Mouse (Mus musculus): ENCODE data around the gene Zbtb38. TPM values are rescaled to one million over a fixed set of nuclear protein-coding genes. Genes with fewer than 3 reads are reported as not detected.

Gene Zbtb38
- polyA plus RNA-seq, 1 experiment from 2014 or later, result 24.9 TPM

DNA sequence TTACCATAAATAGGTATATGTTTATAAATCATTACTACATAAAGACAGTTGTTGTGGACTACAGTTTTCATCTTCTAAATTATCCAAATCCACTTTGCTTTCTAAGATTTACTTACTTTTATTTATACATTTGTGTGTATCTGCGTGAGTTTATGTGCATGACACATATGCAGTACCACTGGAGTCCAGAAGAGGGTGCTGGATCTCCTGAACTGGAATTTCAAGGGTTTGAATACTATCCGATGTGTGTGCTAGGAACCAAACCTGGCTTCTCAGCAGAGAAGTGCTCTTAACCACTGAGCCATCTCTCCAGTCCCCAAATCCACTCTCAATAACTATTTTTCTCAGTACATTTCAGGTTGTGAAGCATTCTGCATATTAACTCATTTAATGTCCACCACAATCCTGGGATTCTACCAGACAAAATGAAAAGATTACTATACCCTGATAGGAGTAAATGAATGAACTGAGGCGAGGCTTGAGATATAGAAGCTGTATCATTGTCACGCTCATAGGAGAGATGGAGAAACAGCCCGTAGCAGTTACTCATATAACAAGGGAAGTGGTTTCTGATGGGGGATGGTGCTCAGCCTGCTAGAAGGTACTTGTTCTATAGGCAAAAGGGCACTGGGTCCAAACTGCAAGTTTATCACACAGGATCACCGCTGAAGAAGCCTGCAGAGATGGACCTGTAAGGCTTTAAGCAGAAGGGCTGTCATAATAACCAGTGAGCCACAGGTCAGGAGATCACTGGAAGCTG is 53.2 kb downstream of the Zbtb38 start:
- no peaks in the 10 kb centered on the region for H3K27me3 ChIP-seq (replicated peaks)
- no peak overlapping the region for H3K4me2 ChIP-seq
- 0 out of 2 replicates have a peak, but pooled peaks cover 2% of the 10 kb centered on the region for H3K4me1 ChIP-seq
- no peak overlapping the region for H3K27ac ChIP-seq
- peaks cover 8% of the 10 kb centered on the region; the same call in 1 of the 2 replicates for H3K36me3 ChIP-seq
- no peaks in the 10 kb centered on the region for H3K9me3 ChIP-seq
- ATAC-seq (ENCODE audit: insufficient read depth, low FRiP score, low read depth), result no peak
- H3K4me3 ChIP-seq (replicated peaks), result no peak overlapping the region
- WGBS, result 95% methylated on average over 6 of the region's 6 CpGs
- no peak overlapping the region for H3K9ac ChIP-seq

DNA sequence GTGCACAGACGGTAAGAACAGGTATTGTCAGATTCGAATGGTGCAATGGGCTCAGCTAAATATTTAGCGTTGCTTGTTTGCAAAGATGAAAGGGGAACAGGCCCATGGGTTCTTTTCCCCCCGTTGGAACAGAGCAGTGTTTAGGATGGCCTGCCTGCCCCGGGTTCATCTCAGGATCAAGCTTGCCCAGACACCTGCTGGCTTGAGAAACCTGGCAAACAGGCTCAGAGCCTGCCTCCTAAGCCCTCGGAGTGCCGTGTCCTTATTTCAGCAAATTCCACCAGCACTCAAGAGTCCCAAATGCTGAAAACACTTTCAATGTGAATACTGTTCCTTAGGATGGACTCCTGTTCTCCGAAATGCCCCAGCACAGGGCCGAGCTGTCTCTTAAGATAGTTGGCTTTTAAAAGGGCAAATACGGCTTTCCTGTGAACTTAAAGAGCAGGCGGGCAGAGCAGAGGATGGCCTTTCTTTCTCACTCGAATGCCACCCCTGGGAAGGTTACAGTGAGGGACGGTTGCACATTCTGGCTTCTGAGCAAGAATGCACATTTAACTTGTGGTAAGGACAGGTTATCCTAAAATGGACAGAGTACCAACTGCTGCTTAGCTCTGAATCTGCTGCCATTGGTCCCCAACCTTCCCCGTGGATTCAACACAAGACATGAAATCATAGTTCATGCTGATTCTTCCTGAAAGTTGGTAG is 55.7 kb downstream of the Zbtb38 start:
- no peaks in the 10 kb centered on the region for H3K27me3 ChIP-seq (replicated peaks)
- no peak for ATAC-seq (ENCODE audit: insufficient read depth, low FRiP score, low read depth)
- no peak overlapping the region for H3K9ac ChIP-seq
- no peak overlapping the region for H3K4me3 ChIP-seq (replicated peaks)
- H3K27ac ChIP-seq, result peak overlapping the region; percentile 57; the same call in 1 of the 2 replicates
- no peaks in the 10 kb centered on the region for H3K9me3 ChIP-seq
- peaks cover 8% of the 10 kb centered on the region; the same call in 1 of the 2 replicates for H3K36me3 ChIP-seq
- 78% methylated on average over 14 of the region's 14 CpGs for WGBS
- 0 out of 2 replicates have a peak, but pooled peaks cover 2% of the 10 kb centered on the region for H3K4me1 ChIP-seq
- no peak overlapping the region for H3K4me2 ChIP-seq

DNA sequence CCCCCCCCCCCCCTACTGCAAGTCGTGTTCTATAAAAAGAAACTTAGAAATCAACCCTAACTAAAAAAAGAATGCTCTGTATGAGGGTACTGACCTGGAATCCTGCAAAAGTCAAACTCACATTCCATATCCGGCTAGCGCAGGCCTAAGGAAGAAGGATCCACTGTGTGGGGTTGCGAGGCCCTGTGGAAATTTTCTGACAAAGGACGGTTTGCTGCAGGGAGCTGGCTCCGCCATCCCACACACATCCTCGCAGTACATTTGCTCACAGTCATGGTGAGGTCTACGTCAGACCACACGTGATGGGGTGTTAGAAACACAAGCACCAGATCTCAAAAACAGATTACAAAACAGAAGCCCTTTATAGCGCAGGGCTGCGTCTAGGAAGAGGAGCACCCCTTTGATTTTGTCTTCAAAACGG is 56.5 kb downstream of the Zbtb38 start:
- Histone ChIP-seq H3K4me2 (no peak overlapping the region), H3K4me1 (0 out of 2 replicates have a peak, but pooled peaks cover 2% of the 10 kb centered on the region), H3K4me3 (replicated peaks) (no peak overlapping the region), H3K9ac (no peak overlapping the region), H3K9me3 (no peaks in the 10 kb centered on the region), H3K36me3 (peaks cover 8% of the 10 kb centered on the region; the same call in 1 of the 2 replicates), H3K27ac (peak overlapping the region; percentile 57; the same call in 1 of the 2 replicates), H3K27me3 (replicated peaks) (no peaks in the 10 kb centered on the region)
- no peak for ATAC-seq (ENCODE audit: insufficient read depth, low FRiP score, low read depth)
- 68% methylated on average over 12 of the region's 12 CpGs for WGBS

DNA sequence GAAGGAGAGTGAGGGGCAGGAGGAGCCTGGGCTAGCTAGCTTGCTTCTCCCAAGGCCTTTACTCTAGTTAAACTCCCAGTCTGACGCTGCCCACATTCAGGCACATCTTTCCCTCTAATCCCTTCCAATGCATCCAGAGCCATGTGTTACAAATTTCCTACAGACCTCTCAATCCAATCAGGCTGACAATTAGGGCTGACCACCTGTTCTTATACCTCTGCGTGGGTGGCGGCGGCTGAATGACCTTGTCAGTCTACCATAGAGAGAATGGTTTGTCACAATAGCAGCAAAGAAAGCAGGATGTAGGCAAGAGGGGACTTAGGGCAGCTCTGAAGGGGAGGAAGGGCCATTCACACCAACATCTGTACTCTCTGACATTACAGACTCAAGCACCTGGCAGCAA is 62.2 kb downstream of the Zbtb38 start:
- Histone ChIP-seq H3K9me3 (no peaks in the 10 kb centered on the region), H3K9ac (no peak overlapping the region), H3K4me2 (no peak overlapping the region), H3K36me3 (peaks cover 15% of the 10 kb centered on the region; the same call in 1 of the 2 replicates), H3K4me1 (peaks cover 3% of the 10 kb centered on the region; the same call in 1 of the 2 replicates), H3K4me3 (replicated peaks) (no peak overlapping the region), H3K27ac (no peak overlapping the region), H3K27me3 (replicated peaks) (no peaks in the 10 kb centered on the region)
- no peak for ATAC-seq (ENCODE audit: insufficient read depth, low FRiP score, low read depth)
- 68% methylated on average over 4 of the region's 4 CpGs for WGBS

DNA sequence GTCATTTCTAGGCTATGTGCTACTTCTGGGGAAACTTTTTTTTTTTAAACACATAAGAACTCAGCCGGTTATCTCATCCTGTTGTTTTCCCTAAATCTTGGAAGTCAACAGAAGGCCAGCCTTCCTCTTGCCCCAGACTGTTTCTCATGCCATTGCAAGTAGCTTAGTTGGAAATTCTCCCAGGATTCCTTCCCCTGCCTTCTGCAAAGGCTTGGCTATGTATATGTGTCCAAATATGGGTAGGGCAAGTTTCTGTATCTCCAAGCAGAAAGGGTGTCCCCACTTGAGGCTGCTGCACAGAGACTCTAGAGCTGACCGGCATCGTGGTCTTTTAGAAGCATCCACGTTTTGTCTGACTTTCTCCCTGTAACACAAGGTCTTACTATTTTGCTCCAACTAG is 63.6 kb downstream of the Zbtb38 start:
- Histone ChIP-seq H3K36me3 (peaks cover 15% of the 10 kb centered on the region; the same call in 1 of the 2 replicates), H3K9ac (no peak overlapping the region), H3K9me3 (no peaks in the 10 kb centered on the region), H3K27ac (no peak overlapping the region), H3K4me2 (no peak overlapping the region), H3K4me3 (replicated peaks) (no peak overlapping the region), H3K4me1 (peaks cover 3% of the 10 kb centered on the region; the same call in 1 of the 2 replicates), H3K27me3 (replicated peaks) (no peaks in the 10 kb centered on the region)
- 83% methylated on average over 4 of the region's 4 CpGs for WGBS
- no peak for ATAC-seq (ENCODE audit: insufficient read depth, low FRiP score, low read depth)

GRCm38 (mm10) chr9:96688194-96688875 is 64.3 kb downstream of the Zbtb38 start:
- ATAC-seq (ENCODE audit: insufficient read depth, low FRiP score, low read depth), result no peak
- no peak overlapping the region for H3K4me2 ChIP-seq
- no peak overlapping the region for H3K9ac ChIP-seq
- no peaks in the 10 kb centered on the region for H3K27me3 ChIP-seq (replicated peaks)
- H3K4me3 ChIP-seq (replicated peaks), result no peak overlapping the region
- 62% methylated on average over 21 of the region's 21 CpGs for WGBS
- peaks cover 3% of the 10 kb centered on the region; the same call in 1 of the 2 replicates for H3K4me1 ChIP-seq
- peaks cover 15% of the 10 kb centered on the region; the same call in 1 of the 2 replicates for H3K36me3 ChIP-seq
- no peaks in the 10 kb centered on the region for H3K9me3 ChIP-seq
- no peak overlapping the region for H3K27ac ChIP-seq

DNA sequence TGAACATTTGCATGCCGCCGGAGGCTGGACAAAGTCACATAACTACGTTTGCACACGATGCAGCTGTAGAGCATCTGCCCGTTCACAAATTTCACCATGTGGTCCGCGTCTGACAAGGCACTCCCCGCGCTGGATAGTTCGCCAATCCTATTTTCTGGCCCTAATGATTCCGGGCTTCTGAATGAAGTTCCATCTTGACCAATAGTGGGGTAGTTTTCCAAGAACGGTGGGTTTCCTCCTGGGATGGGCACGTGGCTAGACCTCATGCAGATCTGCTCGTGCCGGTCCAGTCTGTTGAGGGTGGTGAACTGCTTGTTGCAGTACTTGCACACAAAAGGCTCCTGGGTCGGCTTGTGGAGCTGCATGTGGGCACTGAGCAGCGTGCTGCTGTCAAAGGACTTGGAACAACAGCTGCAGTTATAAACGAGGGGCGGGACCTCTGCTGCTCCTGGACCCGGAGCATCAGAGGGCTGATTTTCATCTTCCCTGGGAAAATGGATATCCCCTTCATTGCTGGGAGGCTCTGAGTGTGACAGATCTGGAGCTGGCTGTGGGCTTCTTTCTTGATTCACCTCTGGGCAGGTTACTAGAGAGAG is 64.9 kb downstream of the Zbtb38 start:
- Histone ChIP-seq H3K27ac (no peak overlapping the region), H3K4me1 (peaks cover 3% of the 10 kb centered on the region; the same call in 1 of the 2 replicates), H3K36me3 (peaks cover 15% of the 10 kb centered on the region; the same call in 1 of the 2 replicates), H3K27me3 (replicated peaks) (no peaks in the 10 kb centered on the region), H3K4me3 (replicated peaks) (no peak overlapping the region), H3K9me3 (no peaks in the 10 kb centered on the region), H3K9ac (no peak overlapping the region), H3K4me2 (no peak overlapping the region)
- no peak for ATAC-seq (ENCODE audit: insufficient read depth, low FRiP score, low read depth)
- WGBS, result 72% methylated on average over 20 of the region's 20 CpGs

GRCm38 (mm10) chr9:96685600-96686084 is 67.0 kb downstream of the Zbtb38 start:
- no peak for ATAC-seq (ENCODE audit: insufficient read depth, low FRiP score, low read depth)
- Histone ChIP-seq H3K36me3 (peaks cover 20% of the 10 kb centered on the region; the same call in 1 of the 2 replicates), H3K9me3 (no peaks in the 10 kb centered on the region), H3K4me3 (replicated peaks) (no peak overlapping the region), H3K4me1 (peaks cover 3% of the 10 kb centered on the region; the same call in 1 of the 2 replicates), H3K27ac (no peak overlapping the region), H3K4me2 (no peak overlapping the region), H3K9ac (no peak overlapping the region), H3K27me3 (replicated peaks) (no peaks in the 10 kb centered on the region)
- 90% methylated on average over 18 of the region's 18 CpGs for WGBS

- peaks cover 20% of the 10 kb centered on the region; the same call in 1 of the 2 replicates for H3K36me3 ChIP-seq
- H3K4me3 ChIP-seq (replicated peaks), result no peak overlapping the region
- H3K4me2 ChIP-seq, result no peak overlapping the region
- no peak overlapping the region for H3K27ac ChIP-seq
- no peaks in the 10 kb centered on the region for H3K27me3 ChIP-seq (replicated peaks)
- ATAC-seq (ENCODE audit: insufficient read depth, low FRiP score, low read depth), result no peak
- no peak overlapping the region for H3K9ac ChIP-seq
- peaks cover 3% of the 10 kb centered on the region; the same call in 1 of the 2 replicates for H3K4me1 ChIP-seq
- H3K9me3 ChIP-seq, result no peaks in the 10 kb centered on the region
- WGBS, result 83% methylated on average over 14 of the region's 14 CpGs
Measured at GRCm38 (mm10) chr9:96684866-96685599, 67.6 kb downstream of the Zbtb38 start.

DNA sequence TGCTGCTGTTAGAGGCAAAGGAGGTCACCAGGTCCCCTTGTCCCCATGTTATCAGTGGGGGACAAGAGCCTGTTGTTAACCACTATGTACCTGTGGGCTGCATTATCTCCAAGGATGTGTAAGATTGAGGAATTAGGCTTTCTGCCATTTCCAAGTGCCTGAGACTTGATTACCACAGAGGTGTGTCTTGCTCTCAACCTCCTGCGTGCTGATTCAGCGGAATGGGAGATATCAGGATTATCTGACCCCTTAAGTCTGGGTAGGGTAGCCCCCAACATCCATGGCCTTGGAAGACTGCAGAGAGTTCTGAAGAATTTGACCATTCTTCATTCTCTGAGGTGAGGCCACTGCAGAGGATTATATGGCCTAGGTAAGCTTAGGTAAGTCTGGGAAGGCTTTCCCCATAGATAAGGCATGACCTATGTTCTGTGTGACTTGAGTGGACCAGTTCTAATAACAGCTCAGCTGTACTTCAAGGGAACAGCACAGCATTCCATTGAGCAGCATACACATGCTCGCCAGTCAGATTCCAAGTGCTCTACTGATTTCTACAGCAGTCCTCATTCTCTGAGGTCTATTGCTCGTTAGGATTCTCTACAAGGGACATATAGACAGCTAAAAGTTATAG is 68.4 kb downstream of the Zbtb38 start:
- no peak overlapping the region for H3K9ac ChIP-seq
- H3K9me3 ChIP-seq, result no peaks in the 10 kb centered on the region
- H3K36me3 ChIP-seq, result peaks cover 20% of the 10 kb centered on the region; the same call in 1 of the 2 replicates
- H3K4me1 ChIP-seq, result peaks cover 3% of the 10 kb centered on the region; the same call in 1 of the 2 replicates
- H3K4me2 ChIP-seq, result no peak overlapping the region
- WGBS, result 82% methylated on average over 4 of the region's 4 CpGs
- no peak overlapping the region for H3K27ac ChIP-seq
- no peaks in the 10 kb centered on the region for H3K27me3 ChIP-seq (replicated peaks)
- ATAC-seq (ENCODE audit: insufficient read depth, low FRiP score, low read depth), result no peak
- H3K4me3 ChIP-seq (replicated peaks), result no peak overlapping the region

Data from stomach, embryonic 15.5 days (tissue).